Mouse (Mus musculus): ENCODE measurements at regions not wholly inside any gene's neighbourhood (a gene's known extent, or its start where the extent isn't known, plus 50 kb on each side); places are given as distances from the start of the nearest gene placed in this dataset.

- TF ChIP-seq POLR2A (IDR thresholded peaks at IDR 0.05; ENCODE audit: insufficient read length, low read depth), result no peak
- no peak for TF ChIP-seq TCF12 (IDR thresholded peaks at IDR 0.05; ENCODE audit: insufficient read depth, poor library complexity, severe bottlenecking)
Measured at GRCm38 (mm10) chr7:113682271-113682670, 83.5 kb upstream of the Spon1 start.
